Mouse (Mus musculus) left cerebral cortex, adult 18-20 months (tissue): ENCODE results near the gene Dusp1. TPM values are rescaled to one million over a fixed set of nuclear protein-coding genes. Genes with fewer than 3 reads are reported as not detected.
A peak's percentile ranks its signal among the peaks of the same experiment; 100 is the strongest.

Source experiments
- DNase-seq, 2 experiments: peaks; one replicate each; pipeline ENCODE4 v3.0.0; 2021 to 2022; ENCODE audit warnings: low spot score in 2 of 2, mixed read lengths in 1 of 2
- microRNA-seq, 2 experiments: library from miRNA; unstranded; fragments of <30 nt; microRNA quantifications; one replicate each; pipeline ENCODE4 v1.2.0; 2021
- total RNA-seq, 2 experiments: library from RNA; stranded (reverse); gene quantifications; 2 replicates each; pipeline ENCODE4 v1.2.3; 2021

Dusp1 gene
- total RNA-seq, 2 experiments from 2014 or later: 60.7 to 61.5 TPM

DNA sequence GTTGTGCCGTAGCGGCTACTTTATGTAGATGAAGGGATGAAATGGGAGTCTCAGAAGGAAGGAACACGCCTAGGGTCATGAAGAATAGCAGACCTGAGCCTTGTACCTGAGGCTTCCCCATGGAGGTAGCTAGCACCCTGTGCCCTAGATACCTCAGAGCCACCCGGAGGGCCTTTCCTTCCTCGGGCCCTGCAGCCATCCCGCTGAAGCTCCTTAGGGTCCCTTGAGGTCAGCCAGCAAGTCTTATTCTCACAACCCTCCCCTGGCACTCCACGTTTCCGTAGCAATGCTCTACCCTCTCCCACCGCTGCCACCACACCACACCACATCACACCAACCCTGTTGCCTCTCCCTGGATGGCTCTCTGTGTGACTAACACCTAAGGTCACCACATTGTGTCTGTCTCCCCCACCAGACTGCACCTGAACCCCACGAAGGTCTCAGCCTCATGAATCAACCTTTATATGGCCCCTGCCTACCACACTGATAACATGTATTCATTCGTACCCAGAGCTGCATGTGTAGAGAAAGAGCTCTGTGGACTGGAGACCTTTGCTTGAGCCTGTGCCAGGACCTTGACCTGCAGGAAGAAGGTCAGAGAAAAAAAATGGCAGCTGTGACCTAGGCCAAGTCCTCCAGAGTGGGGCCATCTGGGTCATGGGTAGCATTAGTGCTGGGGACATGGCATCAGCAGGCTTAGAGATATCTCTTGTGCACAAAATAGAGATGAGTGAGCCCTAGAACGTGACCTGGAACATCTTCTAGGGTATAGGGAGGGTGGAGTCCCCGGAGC lies 93.6 kb downstream of the Dusp1 start:
- no peak for DNase-seq

- DNase-seq: no peak
Measured at GRCm38 (mm10) chr17:26467619-26468018, 94.3 kb downstream of the Dusp1 start.

DNA sequence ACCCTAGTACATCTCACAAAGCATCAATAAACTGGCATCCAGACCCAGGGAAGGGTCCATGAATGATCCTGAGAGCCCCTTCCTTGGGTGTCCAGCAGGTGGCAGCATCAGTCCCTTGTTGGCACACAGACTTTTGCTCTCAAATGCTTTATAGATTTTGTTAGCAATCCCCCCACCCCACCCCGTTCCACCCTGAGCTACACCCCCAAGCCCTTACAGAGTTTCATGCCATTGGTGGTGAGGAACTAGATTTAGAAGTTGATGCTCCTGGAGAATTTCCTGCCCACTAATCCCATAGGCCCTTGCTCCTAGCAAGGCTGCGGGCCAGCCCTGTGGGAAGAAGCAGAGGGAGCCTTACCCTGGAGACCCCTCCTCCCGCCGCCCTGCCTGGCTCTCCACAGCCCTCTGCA lies 95.2 kb downstream of the Dusp1 start:
- peak; percentile 70 to 83 for DNase-seq

GRCm38 (mm10) chr17:26464972-26465371 lies 97.0 kb downstream of the Dusp1 start:
- no peak for DNase-seq

DNA sequence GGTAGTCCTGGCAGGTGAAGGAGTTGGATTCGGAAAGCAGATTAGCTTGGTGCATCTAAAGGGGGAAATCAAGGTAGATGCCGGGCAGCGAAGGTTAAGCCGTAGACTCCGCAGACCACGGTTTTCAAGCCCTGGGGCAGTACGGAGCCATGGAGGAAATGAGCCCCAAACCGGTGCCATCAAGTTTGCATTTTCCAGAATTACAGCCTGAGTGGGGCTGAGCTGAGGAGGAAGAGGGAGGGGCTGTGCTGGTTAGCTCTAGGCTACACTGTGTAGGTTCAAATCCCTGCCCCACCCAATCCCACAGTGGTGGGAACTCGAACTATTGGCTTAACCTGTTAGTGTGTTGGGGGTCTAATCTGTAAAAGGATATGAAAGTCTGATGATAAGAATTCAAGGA lies 97.4 kb downstream of the Dusp1 start:
- DNase-seq: no peak

DNA sequence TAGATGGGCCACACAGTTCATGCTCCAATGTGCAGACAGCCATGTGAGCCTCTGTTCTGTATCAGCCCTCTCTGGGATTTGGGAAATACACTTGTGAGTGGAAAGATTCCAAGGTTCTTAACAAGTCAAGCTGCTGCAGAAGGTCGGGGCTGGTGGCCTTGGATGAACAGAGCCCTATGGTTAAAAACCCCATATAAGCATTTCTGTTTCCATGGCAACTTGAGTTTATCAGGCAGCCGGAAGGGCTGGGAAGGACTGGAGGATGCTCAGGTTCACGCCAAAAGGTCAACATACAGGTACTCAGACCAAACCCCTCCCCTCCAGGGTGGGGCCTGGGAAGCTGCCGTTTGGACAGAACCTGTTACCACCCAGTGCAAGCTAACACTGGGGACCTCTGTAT lies 97.9 kb downstream of the Dusp1 start:
- no peak for DNase-seq

DNA sequence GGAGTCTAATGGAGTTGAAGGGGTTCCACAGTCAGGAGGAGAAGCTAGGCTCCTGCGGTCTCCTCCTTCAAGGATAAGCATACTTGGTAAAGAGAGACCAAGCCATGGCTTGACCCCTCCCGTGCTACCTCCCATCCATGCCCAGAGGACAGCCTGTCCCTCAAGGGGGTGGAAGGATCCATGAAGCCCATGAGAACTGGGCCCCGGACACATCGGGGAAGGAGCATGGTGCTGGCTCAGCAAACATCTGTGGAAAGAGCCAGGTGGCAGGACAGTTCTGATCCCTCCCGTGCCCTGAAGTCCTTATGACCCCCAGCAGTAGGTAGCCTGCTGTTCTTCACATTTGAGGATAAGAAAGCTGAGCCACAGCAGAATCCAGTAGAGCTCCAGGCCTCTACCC lies 98.5 kb downstream of the Dusp1 start:
- no peak for DNase-seq

DNA sequence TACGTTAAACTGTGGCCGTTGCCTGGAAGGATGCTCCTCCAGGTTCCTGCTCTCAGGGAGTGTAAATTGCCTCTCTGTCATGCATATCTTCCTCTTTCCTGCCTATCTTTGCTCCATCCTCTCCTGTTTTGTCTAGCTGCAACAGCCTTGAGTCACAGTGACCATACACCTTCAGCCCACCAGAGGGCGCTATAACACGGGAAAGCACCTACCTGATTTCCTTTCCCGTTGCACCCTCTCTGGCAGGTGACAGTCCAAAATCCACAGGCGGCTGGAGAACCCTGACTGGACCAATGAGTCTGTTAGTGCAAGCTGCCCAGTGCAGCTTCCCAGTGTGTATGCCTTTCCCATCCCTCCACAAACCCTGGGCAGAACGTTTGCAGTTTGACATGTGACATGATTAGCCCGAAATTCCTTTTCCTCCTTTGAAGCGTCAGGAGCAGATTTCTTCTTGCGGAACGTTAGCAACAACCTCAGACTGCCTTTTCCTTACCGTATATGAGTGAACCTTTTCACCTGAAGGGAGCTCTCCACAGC lies 99.2 kb downstream of the Dusp1 start:
- peak; percentile 79 to 84 for DNase-seq

- DNase-seq: no peak
Measured at GRCm38 (mm10) chr17:26458049-26458448, 103.9 kb downstream of the Dusp1 start.

- DNase-seq: no peak
Measured at GRCm38 (mm10) chr17:26457506-26457905, 104.4 kb downstream of the Dusp1 start.

Small RNAs within 50 kb of the gene (microRNA-seq; reads per million reads assigned to microRNA genes)
- 0 reads per million in 2 experiments for gene Gm22420

Other genes starting within 250 kb of the Dusp1 start
- 10 to 100 TPM; 75.1 to 77.0 TPM for gene Neurl1b, start 147.3 kb downstream of the Dusp1 start, total RNA-seq
- 100 to 1,000 TPM; 150 to 155 TPM for gene Ergic1, start 639 bp downstream of the Dusp1 start, total RNA-seq
- gene Atp6v0e, start 101.1 kb upstream of the Dusp1 start, total RNA-seq: 10 to 100 TPM; 41.2 to 43.6 TPM
- 100 to 1,000 TPM; 183 to 191 TPM for gene Crebrf, start 153.5 kb upstream of the Dusp1 start, total RNA-seq
- gene Bnip1, start 218.9 kb upstream of the Dusp1 start, total RNA-seq: 10 to 100 TPM; 31.6 to 31.7 TPM